Mouse (Mus musculus): ENCODE data around the gene Pdlim4. TPM values are rescaled to one million over a fixed set of nuclear protein-coding genes. Genes with fewer than 3 reads are reported as not detected.

Pdlim4 gene
- polyA plus RNA-seq, 1 experiment from 2014 or later = 172 TPM

DNA sequence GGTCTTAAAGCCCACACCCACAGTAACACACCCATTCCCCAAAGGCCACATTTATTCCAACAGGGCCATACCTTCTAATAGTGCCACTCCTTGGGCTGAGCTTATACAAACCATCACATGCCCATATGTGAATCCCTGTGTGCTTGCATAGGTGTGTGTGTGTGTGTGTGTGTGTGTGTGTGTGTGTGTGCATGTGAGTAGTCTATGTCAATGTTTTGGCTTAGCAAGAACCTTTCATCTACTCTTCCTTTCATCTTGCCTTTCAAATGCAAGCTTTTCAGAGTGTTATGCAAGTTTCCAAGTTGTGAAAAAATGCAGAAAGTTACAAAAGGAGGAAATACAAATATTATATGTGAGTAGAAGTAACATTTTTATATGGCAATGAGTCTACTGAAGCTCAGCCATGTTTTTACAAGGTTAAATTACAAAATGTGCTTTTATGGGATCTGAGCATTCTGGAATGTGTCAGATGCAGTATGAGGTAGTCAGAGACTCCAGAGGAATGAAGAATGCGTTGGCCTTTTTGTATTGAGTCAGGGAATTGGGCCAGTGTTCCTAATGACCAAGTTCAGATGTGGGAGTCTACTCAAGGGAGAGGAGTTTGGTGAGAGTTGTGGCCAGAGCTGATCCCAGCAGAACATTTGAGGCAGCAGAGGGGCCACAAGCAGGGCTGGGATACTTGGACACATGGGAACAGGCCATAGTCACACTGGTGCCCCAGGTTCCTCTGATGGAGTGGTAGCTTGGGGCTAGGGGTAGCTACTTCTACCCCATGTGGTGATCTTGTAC, 21.5 kb upstream of the Pdlim4 start:
- WGBS = 71% methylated on average over 1 of the region's 1 CpGs
- H3K9me3 ChIP-seq = no peaks in the 10 kb centered on the region
- peaks cover 16% of the 10 kb centered on the region for H3K4me1 ChIP-seq
- no peak for ATAC-seq (ENCODE audit: insufficient number of reproducible peaks, insufficient read depth, low FRiP score, low TSS enrichment, low read depth)
- H3K9ac ChIP-seq = no peak overlapping the region
- no peak overlapping the region for H3K4me2 ChIP-seq
- no peak overlapping the region for H3K4me3 ChIP-seq
- no peak overlapping the region for H3K27ac ChIP-seq
- H3K27me3 ChIP-seq = no peaks in the 10 kb centered on the region
- H3K36me3 ChIP-seq = no peaks in the 10 kb centered on the region

DNA sequence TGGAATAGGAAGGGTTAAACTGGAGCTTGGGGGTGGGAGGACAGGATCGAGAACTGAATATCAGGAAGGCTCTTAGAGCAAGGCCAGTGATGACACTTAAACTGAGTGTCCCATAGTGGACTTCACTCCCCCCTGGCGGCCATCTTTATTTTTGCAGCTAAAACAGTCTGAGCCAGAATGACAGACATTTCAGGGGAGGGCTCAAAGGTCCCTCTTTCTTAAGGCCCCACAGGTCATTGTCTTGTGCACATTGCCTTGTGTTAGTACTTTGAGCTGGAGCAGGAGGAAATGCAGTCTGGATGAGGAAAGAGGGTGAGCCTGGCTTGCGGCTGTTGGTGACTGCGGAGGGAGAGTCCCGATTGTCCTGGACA, 20.1 kb upstream of the Pdlim4 start:
- Histone ChIP-seq H3K4me1 (peaks cover 16% of the 10 kb centered on the region), H3K27ac (no peak overlapping the region; the same call in 1 of the 2 replicates), H3K36me3 (no peaks in the 10 kb centered on the region), H3K27me3 (no peaks in the 10 kb centered on the region), H3K4me3 (no peak overlapping the region), H3K9me3 (no peaks in the 10 kb centered on the region), H3K9ac (no peak overlapping the region), H3K4me2 (no peak overlapping the region)
- no peak for ATAC-seq (ENCODE audit: insufficient number of reproducible peaks, insufficient read depth, low FRiP score, low TSS enrichment, low read depth)
- WGBS = 54% methylated on average over 5 of the region's 5 CpGs

DNA sequence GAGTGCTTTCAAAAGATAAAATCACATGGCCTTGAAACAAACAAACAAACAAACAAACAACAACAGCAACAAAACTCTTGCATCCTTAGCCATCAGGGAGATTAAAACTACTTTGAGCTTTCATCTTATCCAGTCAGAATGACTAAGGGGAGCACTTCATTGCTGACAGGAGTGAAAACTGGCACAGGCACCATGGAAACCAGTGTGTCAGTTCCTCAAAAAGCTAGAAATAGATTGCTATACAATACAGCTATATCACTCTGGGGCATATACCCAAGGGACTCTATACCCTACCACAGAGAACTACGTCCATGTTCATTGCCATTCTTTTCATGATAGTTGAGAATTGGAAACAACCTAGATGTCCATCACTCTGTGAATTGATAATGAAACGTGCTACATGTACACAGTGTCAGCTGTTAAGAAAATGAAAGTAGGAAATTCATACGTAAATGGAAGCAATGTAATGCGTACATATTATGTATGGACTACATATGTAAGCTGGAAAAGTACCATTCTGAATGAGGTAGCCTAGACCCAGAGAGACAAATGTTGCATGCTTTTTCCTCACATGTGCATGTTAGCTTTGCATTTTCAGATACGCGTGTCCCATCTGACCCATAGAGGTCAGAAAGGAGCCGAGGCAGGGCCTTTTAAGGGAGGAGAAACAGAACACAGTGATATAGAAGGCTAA, 19.6 kb upstream of the Pdlim4 start:
- Histone ChIP-seq H3K27ac (no peak overlapping the region; the same call in 1 of the 2 replicates), H3K4me3 (no peak overlapping the region), H3K9ac (no peak overlapping the region), H3K27me3 (no peaks in the 10 kb centered on the region), H3K4me1 (peaks cover 16% of the 10 kb centered on the region), H3K36me3 (no peaks in the 10 kb centered on the region), H3K4me2 (no peak overlapping the region), H3K9me3 (no peaks in the 10 kb centered on the region)
- ATAC-seq (ENCODE audit: insufficient number of reproducible peaks, insufficient read depth, low FRiP score, low TSS enrichment, low read depth) = no peak
- 80% methylated on average over 7 of the region's 7 CpGs for WGBS

DNA sequence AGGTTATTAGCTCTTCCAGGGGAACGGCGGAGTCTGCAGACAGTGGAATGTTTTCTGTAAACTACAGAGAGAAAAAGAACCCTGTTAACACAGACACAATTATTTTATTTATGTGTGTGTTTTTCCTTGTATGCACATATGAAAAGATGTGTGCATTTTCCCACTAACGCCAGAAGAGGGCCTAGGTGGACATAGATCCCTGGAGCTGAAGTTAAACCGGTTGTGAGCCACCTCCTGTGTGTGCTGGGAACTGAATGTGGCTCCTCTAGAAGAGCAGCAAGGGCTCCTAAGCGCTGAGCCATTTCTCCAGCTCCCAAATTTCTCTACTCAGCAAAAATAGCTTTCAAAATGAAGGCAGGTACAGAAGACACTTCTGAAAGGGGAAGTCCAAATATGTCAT, 17.0 kb upstream of the Pdlim4 start:
- no peaks in the 10 kb centered on the region for H3K9me3 ChIP-seq
- no peak for ATAC-seq (ENCODE audit: insufficient number of reproducible peaks, insufficient read depth, low FRiP score, low TSS enrichment, low read depth)
- H3K4me1 ChIP-seq = 0 out of 2 replicates have a peak, but pooled peaks cover 2% of the 10 kb centered on the region
- H3K4me2 ChIP-seq = no peak overlapping the region
- no peaks in the 10 kb centered on the region for H3K36me3 ChIP-seq
- H3K27ac ChIP-seq = no peak overlapping the region
- no peak overlapping the region for H3K4me3 ChIP-seq
- 58% methylated on average over 5 of the region's 5 CpGs for WGBS
- no peak overlapping the region for H3K9ac ChIP-seq
- no peaks in the 10 kb centered on the region for H3K27me3 ChIP-seq

DNA sequence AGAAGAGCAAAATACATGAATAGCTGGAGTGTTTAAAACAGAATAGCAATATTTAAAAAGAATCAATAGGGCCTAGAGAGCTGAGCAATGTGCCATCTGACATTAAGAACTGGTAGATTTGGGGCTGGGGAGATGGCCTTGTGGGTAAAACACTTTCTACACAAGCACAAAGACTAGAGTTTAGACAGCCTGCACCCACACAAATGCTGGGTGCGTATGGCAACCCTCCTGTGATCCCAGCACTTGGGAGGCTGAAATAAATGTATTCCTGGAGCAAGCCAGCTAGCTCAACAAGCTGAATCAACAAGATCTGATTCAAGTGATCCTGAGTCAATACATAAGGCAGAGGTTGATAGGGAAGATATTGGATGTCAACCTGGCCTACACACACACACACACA, 16.2 kb upstream of the Pdlim4 start:
- ATAC-seq (ENCODE audit: insufficient number of reproducible peaks, insufficient read depth, low FRiP score, low TSS enrichment, low read depth) = no peak
- no peak overlapping the region for H3K4me2 ChIP-seq
- WGBS = 79% methylated on average over 1 of the region's 1 CpGs
- H3K4me3 ChIP-seq = no peak overlapping the region
- H3K4me1 ChIP-seq = 0 out of 2 replicates have a peak, but pooled peaks cover 2% of the 10 kb centered on the region
- H3K27ac ChIP-seq = no peak overlapping the region
- H3K9ac ChIP-seq = no peak overlapping the region
- no peaks in the 10 kb centered on the region for H3K27me3 ChIP-seq
- no peaks in the 10 kb centered on the region for H3K36me3 ChIP-seq
- no peaks in the 10 kb centered on the region for H3K9me3 ChIP-seq

DNA sequence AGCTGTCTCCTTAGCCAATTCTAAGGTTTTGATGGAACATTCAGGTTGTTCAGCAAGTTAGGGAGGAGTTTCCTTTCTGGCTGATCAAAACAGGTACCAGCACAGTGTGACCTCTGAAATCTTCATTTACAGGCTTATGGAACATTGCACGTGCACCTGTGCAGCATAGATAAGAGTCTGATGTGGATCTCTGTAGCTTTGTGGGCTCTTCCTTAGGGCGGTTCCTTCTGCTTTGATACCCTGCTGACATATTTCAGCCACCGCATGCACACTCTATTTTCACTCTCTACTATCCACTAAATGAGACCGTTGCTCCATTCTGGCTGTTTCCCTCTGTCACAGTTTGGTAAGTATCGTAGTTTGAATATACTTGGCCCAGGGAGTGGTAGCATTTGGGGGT, 13.9 kb upstream of the Pdlim4 start:
- Histone ChIP-seq H3K9ac (no peak overlapping the region), H3K9me3 (no peaks in the 10 kb centered on the region), H3K4me2 (no peak overlapping the region), H3K27ac (no peak overlapping the region), H3K36me3 (no peaks in the 10 kb centered on the region), H3K4me1 (no peaks in the 10 kb centered on the region), H3K27me3 (no peaks in the 10 kb centered on the region), H3K4me3 (no peak overlapping the region)
- 89% methylated on average over 5 of the region's 5 CpGs for WGBS
- ATAC-seq (ENCODE audit: insufficient number of reproducible peaks, insufficient read depth, low FRiP score, low TSS enrichment, low read depth) = no peak

DNA sequence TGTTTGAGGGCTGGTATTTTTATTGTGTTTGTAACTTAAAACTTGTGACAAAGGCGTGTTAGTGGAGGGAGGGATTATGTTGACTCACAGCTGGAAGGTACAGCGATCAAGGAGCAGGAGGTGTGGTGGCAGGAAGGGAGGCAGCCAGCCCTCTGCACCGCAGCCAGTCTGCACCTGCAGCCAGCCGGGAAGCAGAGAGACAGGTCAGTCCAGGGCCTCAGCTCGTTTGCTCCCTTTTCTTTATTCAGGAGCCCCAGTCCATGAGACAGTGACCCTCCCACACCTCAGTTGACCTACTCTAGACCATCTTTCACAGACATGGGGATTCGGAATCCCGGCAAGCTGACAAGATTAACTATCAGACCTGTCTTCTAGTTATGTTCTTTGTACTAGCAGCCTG, 11.6 kb upstream of the Pdlim4 start:
- Histone ChIP-seq H3K4me2 (no peak overlapping the region), H3K9ac (no peak overlapping the region), H3K27me3 (no peaks in the 10 kb centered on the region), H3K36me3 (no peaks in the 10 kb centered on the region), H3K4me1 (no peaks in the 10 kb centered on the region), H3K9me3 (no peaks in the 10 kb centered on the region), H3K27ac (no peak overlapping the region), H3K4me3 (no peak overlapping the region)
- 35% methylated on average over 7 of the region's 7 CpGs for WGBS
- no peak for ATAC-seq (ENCODE audit: insufficient number of reproducible peaks, insufficient read depth, low FRiP score, low TSS enrichment, low read depth)

DNA sequence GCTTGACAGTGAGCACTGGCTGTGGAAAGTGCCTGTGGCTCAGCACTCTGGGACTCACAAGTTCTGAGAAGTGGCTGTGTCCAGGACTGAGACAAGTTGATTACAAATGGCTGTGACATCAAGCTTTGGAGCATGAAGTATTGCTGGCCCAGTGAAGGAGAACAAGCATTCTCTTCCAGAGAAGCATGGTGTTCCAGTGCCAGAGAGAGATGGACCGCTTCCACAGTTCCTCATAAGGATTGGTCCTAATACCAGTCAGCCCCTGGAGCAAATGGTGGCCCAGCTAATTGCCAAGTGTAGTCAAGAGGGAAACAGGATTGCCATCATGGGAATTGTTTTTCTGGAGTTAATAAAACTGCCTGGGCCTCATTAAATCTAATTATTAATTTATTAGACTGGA, 7.3 kb upstream of the Pdlim4 start:
- no peak overlapping the region for H3K9ac ChIP-seq
- no peak overlapping the region for H3K4me3 ChIP-seq
- ATAC-seq (ENCODE audit: insufficient number of reproducible peaks, insufficient read depth, low FRiP score, low TSS enrichment, low read depth) = no peak
- H3K36me3 ChIP-seq = no peaks in the 10 kb centered on the region
- H3K27ac ChIP-seq = no peak overlapping the region
- H3K4me1 ChIP-seq = peaks cover 17% of the 10 kb centered on the region
- WGBS = 93% methylated on average over 1 of the region's 1 CpGs
- H3K4me2 ChIP-seq = no peak overlapping the region
- H3K27me3 ChIP-seq = no peaks in the 10 kb centered on the region
- H3K9me3 ChIP-seq = no peaks in the 10 kb centered on the region

DNA sequence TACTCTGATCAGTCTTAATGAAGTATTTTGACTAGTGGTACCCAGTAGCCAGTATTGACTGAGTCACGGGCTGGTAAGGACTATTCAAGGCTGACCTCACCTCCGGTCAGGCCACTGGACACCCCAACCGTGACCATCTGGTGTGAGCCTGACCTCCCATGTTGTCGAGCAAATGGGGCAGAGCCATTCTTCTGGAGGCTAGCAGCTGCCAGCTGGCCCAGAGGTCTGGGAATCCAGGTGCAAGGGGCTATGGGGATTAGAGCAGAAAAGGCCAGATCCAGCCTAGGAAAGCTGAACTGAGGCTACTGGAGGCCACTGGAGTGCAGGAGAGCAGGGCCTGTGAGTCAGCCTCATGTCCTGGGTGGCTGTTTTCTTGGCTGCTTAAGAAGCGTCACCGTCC, 6.5 kb upstream of the Pdlim4 start:
- peaks cover 17% of the 10 kb centered on the region for H3K4me1 ChIP-seq
- H3K9me3 ChIP-seq = no peaks in the 10 kb centered on the region
- H3K9ac ChIP-seq = no peak overlapping the region
- WGBS = 82% methylated on average over 6 of the region's 6 CpGs
- ATAC-seq (ENCODE audit: insufficient number of reproducible peaks, insufficient read depth, low FRiP score, low TSS enrichment, low read depth) = no peak
- no peaks in the 10 kb centered on the region for H3K27me3 ChIP-seq
- H3K27ac ChIP-seq = no peak overlapping the region
- no peak overlapping the region for H3K4me3 ChIP-seq
- H3K4me2 ChIP-seq = no peak overlapping the region
- no peaks in the 10 kb centered on the region for H3K36me3 ChIP-seq

DNA sequence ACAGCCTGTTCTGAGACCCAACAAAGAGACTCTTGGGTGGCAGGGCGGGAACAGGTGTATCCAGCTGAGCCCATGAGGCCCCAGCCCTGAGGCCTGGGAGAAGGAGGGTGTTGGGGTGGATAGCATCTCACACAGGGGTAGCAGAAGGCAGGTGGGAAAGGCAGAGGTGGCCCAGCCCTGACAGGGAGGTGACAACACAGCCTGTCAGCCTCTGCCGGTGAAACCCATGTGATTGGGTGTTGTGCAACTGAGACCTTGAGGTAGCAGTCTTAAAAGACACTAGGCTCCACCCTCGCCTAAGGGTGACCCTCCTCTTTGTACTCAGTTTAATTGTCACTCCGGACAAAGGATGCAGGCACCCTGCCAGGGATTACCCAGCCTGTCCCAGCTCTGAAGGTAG, 4.5 kb upstream of the Pdlim4 start:
- H3K27me3 ChIP-seq = no peaks in the 10 kb centered on the region
- peak overlapping the region; percentile 33; the same call in 1 of the 2 replicates for H3K27ac ChIP-seq
- H3K9me3 ChIP-seq = no peaks in the 10 kb centered on the region
- WGBS = 34% methylated on average over 4 of the region's 4 CpGs
- no peak overlapping the region for H3K4me2 ChIP-seq
- ATAC-seq (ENCODE audit: insufficient number of reproducible peaks, insufficient read depth, low FRiP score, low TSS enrichment, low read depth) = no peak
- H3K36me3 ChIP-seq = no peaks in the 10 kb centered on the region
- peaks cover 23% of the 10 kb centered on the region for H3K4me1 ChIP-seq
- no peak overlapping the region for H3K4me3 ChIP-seq
- no peak overlapping the region for H3K9ac ChIP-seq

DNA sequence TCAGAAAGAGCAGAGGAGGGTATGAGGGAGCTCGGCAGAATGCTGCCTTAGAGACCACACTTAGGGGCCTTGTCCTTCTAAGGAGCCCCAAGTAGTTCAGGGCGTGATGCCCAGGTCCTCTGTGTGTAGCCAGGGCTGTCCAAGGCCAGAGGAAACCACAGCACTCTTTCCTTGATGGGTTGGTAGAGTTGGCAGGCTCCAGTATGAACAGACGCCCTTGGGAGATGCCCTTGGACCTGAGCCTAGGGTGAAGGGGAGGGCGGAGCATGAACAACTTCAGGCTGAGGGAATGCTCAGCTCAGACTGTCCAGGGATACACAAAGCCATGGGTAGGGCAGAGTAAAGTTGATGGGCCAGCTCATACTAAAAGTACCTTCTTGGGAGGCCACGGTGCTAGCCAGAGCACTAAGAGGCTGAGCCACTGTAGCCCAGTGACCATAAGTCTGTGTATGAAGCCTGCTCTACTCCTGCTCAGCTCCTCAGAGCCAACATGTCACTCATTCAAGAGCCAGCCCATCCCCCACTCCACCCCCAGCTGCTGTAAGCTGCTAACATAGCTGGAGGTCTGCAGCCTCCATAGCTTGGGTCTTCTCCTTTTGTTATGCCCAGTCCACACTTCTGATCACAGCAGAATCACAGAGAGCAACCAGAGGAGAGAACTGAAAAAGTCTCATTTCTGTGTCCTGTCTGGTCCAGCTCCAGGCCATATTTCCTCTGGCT, 3.1 kb upstream of the Pdlim4 start:
- Histone ChIP-seq H3K9me3 (no peaks in the 10 kb centered on the region), H3K4me2 (no peak overlapping the region), H3K27me3 (no peaks in the 10 kb centered on the region), H3K36me3 (no peaks in the 10 kb centered on the region), H3K4me1 (peaks cover 37% of the 10 kb centered on the region), H3K27ac (peak overlapping the region; percentile 33; the same call in 1 of the 2 replicates), H3K4me3 (no peak overlapping the region), H3K9ac (no peak overlapping the region)
- no peak for ATAC-seq (ENCODE audit: insufficient number of reproducible peaks, insufficient read depth, low FRiP score, low TSS enrichment, low read depth)
- WGBS = 86% methylated on average over 5 of the region's 5 CpGs
